ENCODE assay signal across 12 mouse cellular contexts in genomic region chr2:160876115-160876514, GRCm38 (mm10). TPM values are rescaled to one million over a fixed set of nuclear protein-coding genes. Genes with fewer than 3 reads are reported as not detected.
A peak's percentile ranks its signal among the peaks of the same experiment; 100 is the strongest.
DNase-seq lines count a peak whose midpoint lies in the region; ATAC-seq and TF ChIP-seq lines count a peak whose summit lies in the region.
"Had no signal": no experiment of that assay in that cellular context is flagged by ENCODE, and none has a peak within 500 bp of the region (broad histone marks: within the 10 kb centered on the region; RNA-seq: fewer than 3 reads in every experiment).

No protein-coding gene starts in this region.

- no peaks in the 10 kb centered on the region for H3K27me3 ChIP-seq in kidney, adult 2 months (replicated peaks; ENCODE audit: control insufficient read depth, insufficient read depth, low read length)
- no peaks in the 10 kb centered on the region for H3K27me3 ChIP-seq in kidney, embryonic 16.5 days (ENCODE audit: insufficient read depth, low read length)
- no peaks in the 10 kb centered on the region for H3K27me3 ChIP-seq in thymus, adult 2 months (ENCODE audit: control insufficient read depth, insufficient read depth, low read length)
- H3K27me3 ChIP-seq: embryonic facial prominence, embryonic 13.5 days; neural tube, embryonic 12.5 days had no signal

- no peak overlapping the region for H3K27ac ChIP-seq in kidney, adult 2 months (ENCODE audit: insufficient read depth, low read depth, low read length)
- H3K27ac ChIP-seq in kidney, embryonic 16.5 days (ENCODE audit: low read length): no peak overlapping the region
- H3K27ac ChIP-seq in thymus, adult 2 months (ENCODE audit: control insufficient read depth, insufficient read depth, low read length): no peak overlapping the region
- H3K27ac ChIP-seq: embryonic facial prominence, embryonic 13.5 days; neural tube, embryonic 12.5 days had no signal

- DNase-seq in kidney, adult 2 months: no peak
- peak; percentile 21 for DNase-seq in thymus, adult 2 months
- no peak for DNase-seq in thymus, postnatal 36 days
- DNase-seq in MEL-GATA-1-ER (ENCODE audit: extremely low read depth, low read depth): peak; percentile 26
- peak; percentile 14 for DNase-seq in retina, embryonic 14.5 days (ENCODE audit: low spot score)
- DNase-seq in embryo, embryonic 10 days (ENCODE audit: low spot score): no peak
- DNase-seq: right cerebral cortex, postnatal 4 days had no signal

- H3K36me3 ChIP-seq in kidney, adult 2 months (ENCODE audit: control insufficient read depth, insufficient read depth, low read length): no peaks in the 10 kb centered on the region
- H3K36me3 ChIP-seq in kidney, embryonic 16.5 days (ENCODE audit: insufficient read depth, low read length): no peaks in the 10 kb centered on the region
- H3K36me3 ChIP-seq in thymus, adult 2 months (ENCODE audit: control insufficient read depth, insufficient read depth, low read length): no peaks in the 10 kb centered on the region
- H3K36me3 ChIP-seq: embryonic facial prominence, embryonic 13.5 days; neural tube, embryonic 12.5 days had no signal

- H3K4me3 ChIP-seq in kidney, adult 2 months (ENCODE audit: insufficient read depth, low read depth, low read length): no peak overlapping the region
- H3K4me3 ChIP-seq in kidney, embryonic 16.5 days (ENCODE audit: low read length): no peak overlapping the region
- H3K4me3 ChIP-seq in thymus, adult 2 months (ENCODE audit: control insufficient read depth, insufficient read depth, low read length): no peak overlapping the region
- H3K4me3 ChIP-seq: embryonic facial prominence, embryonic 13.5 days; neural tube, embryonic 12.5 days had no signal

- peak; percentile 25; the same call in 1 of the 2 replicates for TF ChIP-seq CTCF in kidney, adult 2 months (conservative IDR thresholded peaks at IDR 0.05; ENCODE audit: insufficient read depth, insufficient read length, low read depth, low read length)
- no peak for TF ChIP-seq CTCF in thymus, adult 2 months (IDR thresholded peaks at IDR 0.05; ENCODE audit: borderline replicate concordance, control insufficient read depth, extremely low read depth, insufficient read depth, low read length, poor library complexity)

- peaks cover 6% of the 10 kb centered on the region; the same call in 1 of the 2 replicates for H3K4me1 ChIP-seq in kidney, adult 2 months (ENCODE audit: control insufficient read depth, insufficient read depth, low read length)
- H3K4me1 ChIP-seq in kidney, embryonic 16.5 days (ENCODE audit: insufficient read depth, low read length): peaks cover 12% of the 10 kb centered on the region
- peaks cover 4% of the 10 kb centered on the region for H3K4me1 ChIP-seq in thymus, adult 2 months (replicated peaks; ENCODE audit: control insufficient read depth, insufficient read depth, low read length)

- H3K4me2 ChIP-seq in kidney, embryonic 16.5 days (replicated peaks; ENCODE audit: low read depth, low read length): no peak overlapping the region
- H3K4me2 ChIP-seq: embryonic facial prominence, embryonic 13.5 days; neural tube, embryonic 12.5 days had no signal

- 97% methylated on average over 4 of the region's 4 CpGs for WGBS in kidney, adult 2 months
- 89% methylated on average over 4 of the region's 4 CpGs for WGBS in kidney, embryonic 16.5 days
- 96% methylated on average over 4 of the region's 4 CpGs for WGBS in thymus, adult 2 months

- no peak for ATAC-seq in kidney, embryonic 16.5 days (ENCODE audit: low FRiP score, low TSS enrichment)
- no peak for ATAC-seq in monocyte, adult 5-6 weeks (replicated peaks; ENCODE audit: insufficient number of reproducible peaks, low FRiP score, low TSS enrichment, poor library complexity, severe bottlenecking)

- H3K9me3 ChIP-seq in kidney, embryonic 16.5 days (ENCODE audit: low read length): no peaks in the 10 kb centered on the region; the same call in 1 of the 2 replicates

- no peak for TF ChIP-seq POLR2A in kidney, adult 2 months (IDR thresholded peaks at IDR 0.05; ENCODE audit: low read depth, low read length)
- TF ChIP-seq POLR2A in thymus, adult 2 months (IDR thresholded peaks at IDR 0.05; ENCODE audit: control insufficient read depth, extremely low read depth, insufficient read depth, low read length, poor library complexity): no peak

- no peak overlapping the region for H3K9ac ChIP-seq in kidney, embryonic 16.5 days (replicated peaks; ENCODE audit: low read length)
- H3K9ac ChIP-seq: embryonic facial prominence, embryonic 13.5 days; neural tube, embryonic 12.5 days had no signal

RNA-seq across cellular contexts. Expression of gene Zhx3, which starts 3.3 kb away (rescaled TPM):
- polyA plus RNA-seq in kidney, adult 2 months (2012; rRNA removed): 16.9 and 18.7 TPM in 2 replicates
- polyA plus RNA-seq in kidney, embryonic 16.5 days (2015; fragmentation: Nextera tagmentation; extraction: Ambion mirVana): 15.6 and 17.0 TPM in 2 replicates
- polyA plus RNA-seq in thymus, adult 2 months (2012; rRNA removed): 7.8 and 9.1 TPM in 2 replicates
- 1.6 to 4.1 TPM (median 2.0 TPM) in 3 replicates for total RNA-seq in monocyte, adult 5-6 weeks (2017)

RNA-seq across cellular contexts. Expression of gene Lpin3, which starts 4.4 kb away (rescaled TPM):
- 8.4 and 10.1 TPM in 2 replicates for polyA plus RNA-seq in kidney, adult 2 months (2012; rRNA removed)
- 3.5 and 3.7 TPM in 2 replicates for polyA plus RNA-seq in kidney, embryonic 16.5 days (2015; fragmentation: Nextera tagmentation; extraction: Ambion mirVana)
- polyA plus RNA-seq in thymus, adult 2 months (2012; rRNA removed): 1.8 and 2.5 TPM in 2 replicates
- not detected in 3 replicates for total RNA-seq in monocyte, adult 5-6 weeks (2017)

RNA-seq across cellular contexts. Expression of gene Emilin3, which starts 36.0 kb away (rescaled TPM):
- not detected in 2 replicates for polyA plus RNA-seq in kidney, adult 2 months (2012; rRNA removed)
- polyA plus RNA-seq in kidney, embryonic 16.5 days (2015; fragmentation: Nextera tagmentation; extraction: Ambion mirVana): 7.7 and 11.5 TPM in 2 replicates
- 0.11 and 0.14 TPM in 2 replicates for polyA plus RNA-seq in thymus, adult 2 months (2012; rRNA removed)
- not detected in 3 replicates for total RNA-seq in monocyte, adult 5-6 weeks (2017)
- total RNA-seq: adrenal gland, adult 18-20 months had no signal

Comparison
In these comparisons a context has a peak if more than half of its experiments do, and no peak if none do; other contexts are left out.
1. DNase-seq: peak in thymus, adult 2 months (single experiment), MEL-GATA-1-ER (single experiment) and retina, embryonic 14.5 days (single experiment); none in kidney, adult 2 months (single experiment), thymus, postnatal 36 days (0 of 2) and embryo, embryonic 10 days (single experiment).